Mouse (Mus musculus) CH12.LX (cell line): ENCODE measurements at regions not wholly inside any gene's neighbourhood (a gene's known extent, or its start where the extent isn't known, plus 50 kb on each side); places are given as distances from the start of the nearest gene placed in this dataset.

ENCODE experiments used
- DNase-seq: peaks from one replicate; pipeline ENCODE4 v3.0.0-alpha.2; 2013; ENCODE audit errors: extremely low read depth
- H3K27ac ChIP-seq: 2 replicates; pipeline ENCODE4 v1.5.1; 2012; ENCODE audit warnings: low read depth, mild to moderate bottlenecking, control low read depth, moderate library complexity; ENCODE audit not compliant: insufficient read depth
- H3K27me3 ChIP-seq: replicated peaks from 2 replicates; pipeline ENCODE3; 2012; ENCODE audit warnings: inconsistent platforms
- H3K36me3 ChIP-seq, 2 experiments: replicated peaks in 1 of 2; 2 replicates each; pipeline versions ENCODE3 to v1.6.1; 2012; ENCODE audit warnings: inconsistent platforms in 1 of 2, low read length in 1 of 2, mild to moderate bottlenecking in 1 of 2, mixed read lengths in 1 of 2, moderate library complexity in 1 of 2; ENCODE audit not compliant: control insufficient read depth in 1 of 2, insufficient read depth in 1 of 2
- H3K4me1 ChIP-seq, 2 experiments: 2 replicates each; pipeline ENCODE4 v1.6.1; 2012; ENCODE audit warnings: inconsistent platforms in 1 of 2, moderate library complexity in 1 of 2; ENCODE audit not compliant: insufficient read depth in 2 of 2, control insufficient read depth in 1 of 2
- H3K4me2 ChIP-seq: 2 replicates; pipeline ENCODE4 v1.6.1; 2012; ENCODE audit warnings: low read depth, mild to moderate bottlenecking, control low read depth; ENCODE audit not compliant: poor library complexity, insufficient read depth, severe bottlenecking
- H3K4me3 ChIP-seq, 3 experiments: fragments of 150-350 bp in 1 of 3; sonication (generic) in 1 of 3; replicated peaks in 1 of 3; 2 replicates each; pipeline versions ENCODE3 to v1.5.1; 2011 to 2012; ENCODE audit warnings: low read depth in 2 of 3, low read length in 2 of 3, mild to moderate bottlenecking in 2 of 3, moderate library complexity in 2 of 3, control low read depth in 1 of 3, improper control_type of control experiment in 1 of 3, inconsistent platforms in 1 of 3, mixed read lengths in 1 of 3; ENCODE audit not compliant: poor library complexity in 1 of 3
- H3K79me2 ChIP-seq: replicated peaks from 2 replicates; pipeline ENCODE4 v1.6.1; 2012; ENCODE audit warnings: mild to moderate bottlenecking, moderate library complexity; ENCODE audit not compliant: control insufficient read depth, poor library complexity, insufficient read depth, severe bottlenecking; ENCODE audit errors: extremely low read depth
- H3K9ac ChIP-seq: 2 replicates; pipeline ENCODE4 v1.6.1; 2012; ENCODE audit warnings: low read depth, mild to moderate bottlenecking, control low read depth, moderate library complexity; ENCODE audit not compliant: insufficient read depth
- H3K9me3 ChIP-seq: replicated peaks from 2 replicates; pipeline ENCODE3; 2012; ENCODE audit warnings: low read length, inconsistent platforms, mixed read lengths
- BHLHE40 ChIP-seq: IDR thresholded peaks from 2 replicates; pipeline ENCODE4 v1.6.1; 2011; ENCODE audit warnings: mild to moderate bottlenecking, low read depth, low read length, improper control_type of control experiment
- CHD1 ChIP-seq: IDR thresholded peaks from 2 replicates; pipeline ENCODE4 v1.6.1; 2012; ENCODE audit warnings: low read depth, low read length, improper control_type of control experiment, inconsistent platforms
- E2F4 ChIP-seq: IDR thresholded peaks from 2 replicates; pipeline ENCODE4 v1.6.1; 2011; ENCODE audit warnings: low read depth, low read length, improper control_type of control experiment; ENCODE audit not compliant: insufficient replicate concordance
- ELF1 ChIP-seq: IDR thresholded peaks from 2 replicates; pipeline ENCODE4 v1.6.1; 2014; ENCODE audit warnings: low read depth, mild to moderate bottlenecking, inconsistent platforms, low read length, improper control_type of control experiment
- GABPA ChIP-seq: IDR thresholded peaks from 2 replicates; pipeline ENCODE4 v1.6.1; 2012; ENCODE audit warnings: low read depth, low read length, improper control_type of control experiment, inconsistent platforms; ENCODE audit not compliant: insufficient replicate concordance
- HCFC1 ChIP-seq: IDR thresholded peaks from 2 replicates; pipeline ENCODE4 v1.6.1; 2012; ENCODE audit warnings: low read depth, mild to moderate bottlenecking, inconsistent platforms, low read length, improper control_type of control experiment
- KAT2A ChIP-seq: IDR thresholded peaks from 2 replicates; pipeline ENCODE4 v1.6.1; 2012; ENCODE audit warnings: low read length, improper control_type of control experiment, inconsistent platforms; ENCODE audit not compliant: insufficient replicate concordance
- MAFK ChIP-seq: IDR thresholded peaks from 2 replicates; pipeline ENCODE4 v1.6.1; 2011; ENCODE audit warnings: low read length, improper control_type of control experiment; ENCODE audit not compliant: insufficient replicate concordance
- MAZ ChIP-seq: IDR thresholded peaks from 2 replicates; pipeline ENCODE4 v1.6.1; 2012; ENCODE audit warnings: low read depth, mild to moderate bottlenecking, inconsistent platforms, low read length, improper control_type of control experiment, moderate library complexity
- MYC ChIP-seq: IDR thresholded peaks from 2 replicates; pipeline ENCODE4 v1.6.1; 2011; ENCODE audit warnings: low read depth, mild to moderate bottlenecking, improper control_type of control experiment, low read length
- NRF1 ChIP-seq: IDR thresholded peaks from 2 replicates; pipeline ENCODE4 v1.6.1; 2014; ENCODE audit warnings: low read depth, mild to moderate bottlenecking, inconsistent platforms, low read length, improper control_type of control experiment, moderate library complexity
- PAX5 ChIP-seq: IDR thresholded peaks from 2 replicates; pipeline ENCODE4 v1.6.1; 2012; ENCODE audit warnings: low read length, inconsistent platforms, mixed read lengths
- RAD21 ChIP-seq: IDR thresholded peaks from 2 replicates; pipeline ENCODE4 v1.6.1; 2011; ENCODE audit warnings: low read depth, mild to moderate bottlenecking, low read length, improper control_type of control experiment, moderate library complexity
- SIN3A ChIP-seq: IDR thresholded peaks from 2 replicates; pipeline ENCODE4 v1.6.1; 2012; ENCODE audit warnings: low read length, improper control_type of control experiment, inconsistent platforms
- TBP ChIP-seq: conservative IDR thresholded peaks from 2 replicates; pipeline ENCODE4 v1.6.1; 2011; ENCODE audit warnings: low read depth, low read length, improper control_type of control experiment
- TCF12 ChIP-seq: IDR thresholded peaks from 2 replicates; pipeline ENCODE4 v1.6.1; 2014; ENCODE audit warnings: low read depth, mild to moderate bottlenecking, inconsistent platforms, low read length, improper control_type of control experiment
- USF1 ChIP-seq: IDR thresholded peaks from 2 replicates; pipeline ENCODE4 v1.6.1; 2014; ENCODE audit warnings: low read depth, mild to moderate bottlenecking, inconsistent platforms, low read length, improper control_type of control experiment
- USF2 ChIP-seq: conservative IDR thresholded peaks from 2 replicates; pipeline ENCODE4 v1.6.1; 2011; ENCODE audit warnings: low read depth, low read length, improper control_type of control experiment
- ZNF384 ChIP-seq: IDR thresholded peaks from 2 replicates; pipeline ENCODE4 v1.6.1; 2012; ENCODE audit warnings: low read depth, low read length, improper control_type of control experiment, inconsistent platforms
- dilution Hi-C: fragments of 300-500 bp; cut with MboI; formaldehyde crosslinking; loops from 2 replicates; pipeline ENCODE4 v1.14.3; 2020; ENCODE audit warnings: low sequenced_read_pairs; ENCODE audit not compliant: extremely low pct_unique_long_range_greater_than_20kb, extremely low pct_ligation_motif_present
- in situ Hi-C: fragments of 300-500 bp; cut with MboI; formaldehyde crosslinking; loops from 3 replicates; pipeline ENCODE4 v1.14.3; 2019; ENCODE audit warnings: low sequenced_read_pairs, low pct_ligation_motif_present, low pct_unique_long_range_greater_than_20kb, mixed read lengths

DNA sequence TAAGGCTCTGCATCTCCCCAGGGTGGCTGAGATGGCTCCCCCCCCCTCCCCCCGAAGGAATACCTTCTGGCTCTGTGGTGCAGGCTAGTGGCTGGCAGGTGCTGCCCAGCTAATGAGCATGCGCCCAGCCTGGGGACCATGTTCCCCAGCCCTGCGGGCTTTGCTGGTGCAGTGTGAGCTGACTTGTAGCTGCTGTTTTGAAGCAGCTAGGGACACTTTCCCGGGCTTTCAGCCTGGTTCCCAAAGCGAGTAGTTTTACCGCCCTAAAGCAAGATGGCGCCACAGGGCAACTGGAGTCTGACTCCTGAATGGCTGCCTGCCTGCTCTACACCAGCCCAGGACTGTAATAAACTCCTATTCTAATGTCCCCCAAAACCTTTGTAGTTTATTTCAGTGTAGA lies 71.6 kb upstream of the Fam13c start:
- TF ChIP-seq KAT2A = no peak
- TF ChIP-seq TCF12 = no peak
- TF ChIP-seq USF1 = no peak
- TF ChIP-seq RAD21 = no peak
- no peak for TF ChIP-seq BHLHE40
- no peak for TF ChIP-seq GABPA
- no peak for TF ChIP-seq MAZ
- TF ChIP-seq ZNF384 = no peak
- no peak for TF ChIP-seq HCFC1
- no peak for TF ChIP-seq CHD1
- no peak for TF ChIP-seq MYC
- TF ChIP-seq ELF1 = no peak
- TF ChIP-seq PAX5 = no peak
- TF ChIP-seq SIN3A = no peak
- no peak for TF ChIP-seq MAFK
- Histone ChIP-seq H3K79me2 (no peaks in the 10 kb centered on the region), H3K27me3 (no peaks in the 10 kb centered on the region), H3K27ac (no peak overlapping the region), H3K9me3 (peaks cover 72% of the 10 kb centered on the region), H3K4me2 (no peak overlapping the region), H3K4me1 (no peaks in the 10 kb centered on the region), H3K36me3 (no peaks in the 10 kb centered on the region), H3K9ac (no peak overlapping the region), H3K4me3 (no peak overlapping the region)
- in situ Hi-C loops = no loop called here
- DNase-seq = no peak
- dilution Hi-C loops = no loop called here

DNA sequence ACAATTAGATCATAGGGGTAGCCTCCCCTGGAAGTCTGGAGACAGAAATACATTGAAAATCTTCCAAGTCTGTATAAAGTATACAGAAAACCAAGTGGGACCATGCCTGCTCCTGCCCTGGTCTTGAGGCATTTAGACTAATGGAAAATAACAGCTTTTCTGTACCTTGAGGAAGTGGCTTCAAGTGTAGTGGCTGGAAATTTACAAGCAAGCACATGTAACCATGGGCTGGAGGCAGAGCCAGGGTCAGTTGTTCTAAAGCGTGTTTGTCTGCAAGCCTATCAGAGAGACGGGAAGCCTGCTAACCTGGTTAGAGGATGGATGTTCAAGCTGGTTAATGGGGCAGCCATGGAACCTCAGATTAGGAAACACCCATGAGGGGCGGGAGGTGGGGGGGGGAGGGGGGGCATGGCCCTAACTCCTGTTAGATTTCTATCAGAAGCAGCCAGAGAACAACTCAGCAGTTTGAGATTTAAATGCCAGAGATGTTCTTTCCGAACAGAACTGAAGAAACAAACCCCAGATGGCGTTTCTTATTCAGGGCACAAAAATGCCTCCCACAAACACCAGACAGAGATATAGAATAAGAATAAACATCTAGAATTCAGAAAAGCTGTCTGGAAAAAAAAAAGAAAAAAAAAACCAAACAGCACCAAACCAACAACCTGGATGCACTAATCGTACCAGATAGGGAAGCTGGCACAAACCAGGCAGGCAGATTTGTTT lies 67.7 kb upstream of the Fam13c start:
- TF ChIP-seq ZNF384 = no peak
- no peak for TF ChIP-seq USF2
- no peak for TF ChIP-seq NRF1
- no peak for TF ChIP-seq TCF12
- TF ChIP-seq GABPA = no peak
- TF ChIP-seq TBP = no peak
- no peak for TF ChIP-seq CHD1
- TF ChIP-seq E2F4 = no peak
- Histone ChIP-seq H3K36me3 (no peaks in the 10 kb centered on the region), H3K27me3 (no peaks in the 10 kb centered on the region), H3K9ac (no peak overlapping the region), H3K4me1 (no peaks in the 10 kb centered on the region), H3K79me2 (no peaks in the 10 kb centered on the region), H3K4me3 (no peak overlapping the region), H3K4me2 (no peak overlapping the region), H3K9me3 (peaks cover 61% of the 10 kb centered on the region), H3K27ac (no peak overlapping the region)
- no peak for DNase-seq
- in situ Hi-C loops (no loop called here), dilution Hi-C loops (no loop called here)
